Mouse (Mus musculus) liver, postnatal 0 days (tissue): ENCODE measurements around the gene Snx5. TPM values are rescaled to one million over a fixed set of nuclear protein-coding genes. Genes with fewer than 3 reads are reported as not detected.

Experiments
- ATAC-seq: fragments of 200-750 bp; cut with Nextera tagmentation; 2 replicates; pipeline ENCODE4 v1.8.0; 2017; ENCODE audit warnings: mild to moderate bottlenecking, moderate library complexity
- DNase-seq: peaks from one replicate; pipeline ENCODE4 v3.0.0-alpha.2; 2016
- H3K27ac ChIP-seq: fragments of 300-500 bp; sonication (generic); 2 replicates; pipeline ENCODE4 v1.5.1; 2014; ENCODE audit warnings: antibody characterized with exemption, moderate library complexity, mild to moderate bottlenecking, low read depth
- H3K27me3 ChIP-seq: fragments of 300-500 bp; sonication (generic); 2 replicates; pipeline ENCODE4 v1.6.1; 2014; ENCODE audit warnings: low read length, control low read depth, mixed read lengths; ENCODE audit not compliant: insufficient read depth
- H3K36me3 ChIP-seq: fragments of 300-500 bp; sonication (generic); replicated peaks from 2 replicates; pipeline ENCODE4 v1.6.1; 2014; ENCODE audit warnings: mild to moderate bottlenecking, control low read depth, low read length, moderate library complexity, mixed read lengths; ENCODE audit not compliant: insufficient read depth
- H3K4me1 ChIP-seq: fragments of 300-500 bp; sonication (generic); 2 replicates; pipeline ENCODE4 v1.6.1; 2014; ENCODE audit warnings: antibody characterized with exemption, mild to moderate bottlenecking, control low read depth; ENCODE audit not compliant: insufficient read depth
- H3K4me2 ChIP-seq: fragments of 300-500 bp; sonication (generic); 2 replicates; pipeline ENCODE4 v1.6.1; 2014; ENCODE audit warnings: low read depth, mild to moderate bottlenecking, low read length, moderate library complexity, mixed read lengths
- H3K4me3 ChIP-seq: fragments of 300-500 bp; sonication (generic); 2 replicates; pipeline ENCODE4 v1.5.1; 2014; ENCODE audit warnings: low read depth, low read length
- H3K9ac ChIP-seq: fragments of 300-500 bp; sonication (generic); replicated peaks from 2 replicates; pipeline ENCODE4 v1.6.1; 2014; ENCODE audit warnings: mild to moderate bottlenecking, moderate library complexity
- H3K9me3 ChIP-seq: fragments of 300-500 bp; sonication (generic); 2 replicates; pipeline ENCODE4 v1.6.1; 2016; ENCODE audit warnings: mild to moderate bottlenecking, control low read depth, low read length, mixed read lengths
- CTCF ChIP-seq: sonication (generic); IDR thresholded peaks from 2 replicates; pipeline ENCODE4 v1.5.1; 2016; ENCODE audit warnings: antibody characterized with exemption, low read depth
- EP300 ChIP-seq: IDR thresholded peaks from 2 replicates; pipeline ENCODE4 v1.6.1; 2016; ENCODE audit warnings: antibody characterized with exemption, low read depth, mild to moderate bottlenecking
- WGBS: fragments of 180-500 bp; shearing (Covaris S2); extraction: QIAGEN DNeasy Blood & Tissue Kit; methylation state at CpG from one replicate; pipeline ENCODE4 v1.1.7; 2014; ENCODE audit not compliant: insufficient replicate concordance; 5-methylcytosine and 5-hydroxymethylcytosine counted together
- polyA plus RNA-seq: library from polyadenylated mRNA; unstranded; fragments of >200 nt; fragmentation: Nextera tagmentation; extraction: Ambion mirVana; gene quantifications from 2 replicates; pipeline ENCODE4 v1.2.1, GENCODE M21; 2015

Gene Snx5
- polyA plus RNA-seq, 1 experiment from 2014 or later = 47.9 TPM

DNA sequence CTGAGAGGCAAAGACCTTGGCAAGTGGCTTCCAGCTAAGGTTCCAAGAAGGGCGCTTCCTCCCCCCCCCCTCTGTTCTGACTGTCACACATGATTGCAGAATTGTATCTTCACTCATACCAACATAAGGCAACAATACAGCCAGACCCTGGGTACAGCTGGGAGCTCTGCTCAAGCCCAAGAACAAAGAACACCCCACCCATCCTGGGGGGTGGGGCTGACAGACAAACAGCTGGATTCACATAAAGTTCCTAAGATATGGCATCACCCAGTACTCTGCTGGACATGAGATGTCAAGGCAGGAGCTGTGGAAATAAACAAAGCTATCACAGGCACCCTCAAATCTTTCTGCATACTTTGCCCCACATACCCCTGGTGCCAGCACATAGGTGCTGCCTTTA lies 63.3 kb downstream of the Snx5 start:
- Histone ChIP-seq H3K4me3 (no peak overlapping the region), H3K9me3 (no peaks in the 10 kb centered on the region), H3K9ac (no peak overlapping the region), H3K4me1 (peaks cover 4% of the 10 kb centered on the region; the same call in 1 of the 2 replicates), H3K27ac (no peak overlapping the region), H3K36me3 (no peaks in the 10 kb centered on the region), H3K27me3 (no peaks in the 10 kb centered on the region), H3K4me2 (no peak overlapping the region)
- no peak for DNase-seq
- no peak for ATAC-seq
- no peak for TF ChIP-seq CTCF
- no peak for TF ChIP-seq EP300
- WGBS = 87% methylated on average over 1 of the region's 1 CpGs

DNA sequence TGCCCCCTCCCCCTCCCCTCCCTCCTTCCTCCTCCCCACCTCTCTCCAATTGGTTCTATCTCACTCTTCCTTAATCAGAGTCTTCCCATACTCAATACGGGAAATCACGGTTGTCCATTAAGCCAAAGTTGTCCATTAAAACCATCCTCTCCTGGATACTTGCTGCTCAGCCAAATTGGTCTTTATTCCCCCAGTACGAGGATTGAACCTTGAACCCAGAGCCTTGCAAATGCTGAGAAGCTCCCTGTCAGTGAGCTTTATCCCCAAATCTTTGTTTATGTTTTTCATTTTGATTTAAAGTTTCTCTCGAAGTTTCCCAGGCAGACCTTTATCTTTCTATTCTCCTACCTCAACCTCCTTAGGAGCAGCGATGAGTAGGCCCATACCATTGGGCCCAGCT lies 67.7 kb downstream of the Snx5 start:
- Histone ChIP-seq H3K9me3 (no peaks in the 10 kb centered on the region), H3K4me3 (no peak overlapping the region), H3K27me3 (no peaks in the 10 kb centered on the region), H3K36me3 (no peaks in the 10 kb centered on the region), H3K27ac (no peak overlapping the region), H3K9ac (no peak overlapping the region), H3K4me1 (peaks cover 18% of the 10 kb centered on the region), H3K4me2 (no peak overlapping the region)
- no peak for TF ChIP-seq EP300
- TF ChIP-seq CTCF = no peak
- 70% methylated on average over 5 of the region's 5 CpGs for WGBS
- DNase-seq (no peak), ATAC-seq (no peak)

DNA sequence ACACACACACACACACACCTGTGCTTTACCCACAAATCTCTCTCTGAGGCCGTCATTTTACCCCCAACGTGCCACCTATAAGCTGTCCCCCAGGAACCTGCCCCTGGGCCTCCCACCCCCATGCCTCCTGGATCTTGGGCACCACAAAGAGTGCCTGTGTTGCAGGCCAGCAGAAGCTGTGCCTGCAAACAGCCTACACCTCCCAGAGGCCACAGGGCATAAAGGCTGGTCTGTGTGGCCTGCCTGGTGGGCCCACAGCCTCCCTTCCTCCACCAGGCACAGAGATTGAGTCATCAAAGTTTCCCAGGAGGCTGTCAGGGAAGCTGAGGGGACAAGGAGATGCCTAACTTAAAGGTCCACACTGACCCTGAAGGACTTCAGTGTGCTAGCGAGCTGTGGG lies 68.1 kb downstream of the Snx5 start:
- H3K27me3 ChIP-seq = no peaks in the 10 kb centered on the region
- DNase-seq (no peak), ATAC-seq (no peak)
- H3K36me3 ChIP-seq = no peaks in the 10 kb centered on the region
- 87% methylated on average over 3 of the region's 3 CpGs for WGBS
- H3K4me1 ChIP-seq = peaks cover 18% of the 10 kb centered on the region
- H3K4me3 ChIP-seq = no peak overlapping the region
- H3K9me3 ChIP-seq = no peaks in the 10 kb centered on the region
- no peak for TF ChIP-seq CTCF
- no peak for TF ChIP-seq EP300
- H3K4me2 ChIP-seq = no peak overlapping the region
- H3K9ac ChIP-seq = no peak overlapping the region
- no peak overlapping the region for H3K27ac ChIP-seq

GRCm38 (mm10) chr2:144202151-144202550 lies 68.6 kb downstream of the Snx5 start:
- peaks cover 18% of the 10 kb centered on the region for H3K4me1 ChIP-seq
- no peaks in the 10 kb centered on the region for H3K36me3 ChIP-seq
- H3K27ac ChIP-seq = no peak overlapping the region
- H3K9ac ChIP-seq = no peak overlapping the region
- no peak overlapping the region for H3K4me2 ChIP-seq
- no peak for DNase-seq
- 61% methylated on average over 4 of the region's 4 CpGs for WGBS
- no peak for ATAC-seq
- no peak overlapping the region for H3K4me3 ChIP-seq
- TF ChIP-seq EP300 = no peak
- no peaks in the 10 kb centered on the region for H3K9me3 ChIP-seq
- H3K27me3 ChIP-seq = no peaks in the 10 kb centered on the region

Other genes with a start within 250 kb of the Snx5 start
- gene Banf2, start 237.8 kb downstream of the Snx5 start, polyA plus RNA-seq = not detected in 2 replicates
- 4.4 and 5.4 TPM in 2 replicates for gene Mgme1, start 243 bp downstream of the Snx5 start, polyA plus RNA-seq
- 0.09 and 0.25 TPM in 2 replicates for gene Ovol2, start 61.2 kb upstream of the Snx5 start, polyA plus RNA-seq
- 10.2 and 12.3 TPM in 2 replicates for gene Kat14, start 98.1 kb upstream of the Snx5 start, polyA plus RNA-seq
- 1.6 and 2.2 TPM in 2 replicates for gene Pet117, start 98.1 kb upstream of the Snx5 start, polyA plus RNA-seq